Mouse (Mus musculus) spleen, postnatal 14 days (tissue): ENCODE results near the gene Lrba.

Source experiments
- DNase-seq, 2 experiments: peaks; one replicate each; pipeline ENCODE4 v3.0.0; 2021 to 2022; ENCODE audit warnings: low spot score in 2 of 2

The Lrba gene

GRCm38 (mm10) chr3:86559635-86560034 lies 335.2 kb downstream of the Lrba start:
- no peak for DNase-seq

- no peak for DNase-seq
Measured at GRCm38 (mm10) chr3:86560281-86561022, 336.0 kb downstream of the Lrba start.

- no peak for DNase-seq
Measured at GRCm38 (mm10) chr3:86561023-86561344, 336.5 kb downstream of the Lrba start.

- DNase-seq = no peak
Measured at GRCm38 (mm10) chr3:86561396-86561795, 336.9 kb downstream of the Lrba start.

GRCm38 (mm10) chr3:86567312-86567711 lies 342.8 kb downstream of the Lrba start:
- no peak for DNase-seq

GRCm38 (mm10) chr3:86571518-86571917 lies 347.0 kb downstream of the Lrba start:
- no peak for DNase-seq

GRCm38 (mm10) chr3:86572519-86573244 lies 348.2 kb downstream of the Lrba start:
- no peak for DNase-seq

GRCm38 (mm10) chr3:86575312-86575711 lies 350.8 kb downstream of the Lrba start:
- no peak for DNase-seq

GRCm38 (mm10) chr3:86602284-86602683 lies 377.8 kb downstream of the Lrba start:
- DNase-seq = no peak

- no peak for DNase-seq
Measured at GRCm38 (mm10) chr3:86605775-86606174, 381.3 kb downstream of the Lrba start.

- DNase-seq = no peak
Measured at GRCm38 (mm10) chr3:86627008-86627743, 402.7 kb downstream of the Lrba start.

- no peak for DNase-seq
Measured at GRCm38 (mm10) chr3:86629379-86629778, 404.9 kb downstream of the Lrba start.

GRCm38 (mm10) chr3:86635464-86635863 lies 411.0 kb downstream of the Lrba start:
- no peak for DNase-seq

GRCm38 (mm10) chr3:86635940-86636339 lies 411.5 kb downstream of the Lrba start:
- DNase-seq = no peak

GRCm38 (mm10) chr3:86638552-86639348 lies 414.3 kb downstream of the Lrba start:
- no peak for DNase-seq

- no peak for DNase-seq
Measured at GRCm38 (mm10) chr3:86641393-86641792, 416.9 kb downstream of the Lrba start.

- DNase-seq = no peak
Measured at GRCm38 (mm10) chr3:86641796-86642195, 417.3 kb downstream of the Lrba start.

- DNase-seq = no peak
Measured at GRCm38 (mm10) chr3:86646771-86647170, 422.3 kb downstream of the Lrba start.

- DNase-seq = no peak
Measured at GRCm38 (mm10) chr3:86651006-86651405, 426.5 kb downstream of the Lrba start.

GRCm38 (mm10) chr3:86659326-86659725 lies 434.8 kb downstream of the Lrba start:
- no peak for DNase-seq

GRCm38 (mm10) chr3:86664399-86664798 lies 439.9 kb downstream of the Lrba start:
- no peak for DNase-seq

GRCm38 (mm10) chr3:86668146-86668545 lies 443.7 kb downstream of the Lrba start:
- no peak for DNase-seq
